Mouse (Mus musculus): Measurements from ENCODE around the gene Ap4b1.
"Not testable (repeated sequence)": the region's sequence is repeated elsewhere in the genome, so short reads cannot be mapped to it uniquely, and the experiment has no call there.

DNA sequence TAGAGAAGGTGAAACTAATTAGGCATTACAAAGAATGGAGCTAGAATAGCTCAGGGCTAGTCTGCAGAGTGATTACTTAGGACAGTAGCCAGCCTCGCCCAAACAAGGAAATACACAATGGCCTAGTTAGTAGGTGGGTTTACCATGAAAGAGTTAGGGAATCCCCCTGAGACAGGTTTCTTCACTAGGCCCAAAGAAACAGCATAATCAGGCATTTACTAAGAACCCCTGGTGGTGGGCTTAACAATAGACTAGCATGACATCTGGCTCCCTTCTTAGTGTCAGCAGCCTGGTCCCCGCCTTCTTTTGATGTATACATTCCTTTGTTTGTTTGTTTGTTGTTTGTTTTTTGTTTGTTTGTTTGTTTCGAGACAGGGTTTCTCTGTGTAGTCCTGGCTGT lies 30.9 kb downstream of the Ap4b1 start:
- not testable (repeated sequence) for TF ChIP-seq POLR2A (IDR thresholded peaks at IDR 0.05; ENCODE audit: borderline replicate concordance, extremely low read depth, low read depth, low read length); CTCF (IDR thresholded peaks at IDR 0.05; ENCODE audit: insufficient read depth, low read length)

Data from lung, adult 2 months (tissue).